Mouse (Mus musculus) hindbrain, embryonic 10.5 days (tissue): Measurements from ENCODE around the gene 6430571L13Rik. TPM values are rescaled to one million over a fixed set of nuclear protein-coding genes. Genes with fewer than 3 reads are reported as not detected.

Experiments used
- DNase-seq: peaks from one replicate; pipeline ENCODE4 v3.0.0-alpha.2; 2017; ENCODE audit warnings: low spot score
- H3K27ac ChIP-seq: fragments of 300-500 bp; sonication (generic); 2 replicates; pipeline ENCODE4 v1.5.1; 2016; ENCODE audit warnings: mild to moderate bottlenecking, moderate library complexity
- H3K27me3 ChIP-seq: fragments of 300-500 bp; sonication (generic); 2 replicates; pipeline ENCODE4 v1.6.1; 2016; ENCODE audit warnings: mild to moderate bottlenecking; ENCODE audit not compliant: poor library complexity, insufficient read depth, severe bottlenecking
- H3K36me3 ChIP-seq: fragments of 300-500 bp; sonication (generic); 2 replicates; pipeline ENCODE4 v1.6.1; 2016; ENCODE audit warnings: mild to moderate bottlenecking, moderate library complexity
- H3K4me1 ChIP-seq: fragments of 300-500 bp; sonication (generic); replicated peaks from 2 replicates; pipeline ENCODE4 v1.6.1; 2016; ENCODE audit warnings: mild to moderate bottlenecking
- H3K4me3 ChIP-seq: fragments of 300-500 bp; sonication (generic); 2 replicates; pipeline ENCODE4 v1.5.1; 2016; ENCODE audit warnings: mild to moderate bottlenecking, moderate library complexity
- H3K9me3 ChIP-seq: fragments of 300-500 bp; sonication (generic); 2 replicates; pipeline ENCODE4 v1.6.1; 2016; ENCODE audit warnings: mild to moderate bottlenecking, moderate library complexity
- WGBS: fragments of 180-500 bp; shearing (Covaris S2); methylation state at CpG from one replicate; pipeline ENCODE4 v1.1.7; 2016; 5-methylcytosine and 5-hydroxymethylcytosine counted together
- polyA plus RNA-seq: library from polyadenylated mRNA; unstranded; fragments of >200 nt; fragmentation: Nextera tagmentation; extraction: Ambion mirVana; gene quantifications from 2 replicates; pipeline ENCODE4 v1.2.1, GENCODE M21; 2016

6430571L13Rik gene
- polyA plus RNA-seq, 1 experiment from 2014 or later = 2.6 TPM

DNA sequence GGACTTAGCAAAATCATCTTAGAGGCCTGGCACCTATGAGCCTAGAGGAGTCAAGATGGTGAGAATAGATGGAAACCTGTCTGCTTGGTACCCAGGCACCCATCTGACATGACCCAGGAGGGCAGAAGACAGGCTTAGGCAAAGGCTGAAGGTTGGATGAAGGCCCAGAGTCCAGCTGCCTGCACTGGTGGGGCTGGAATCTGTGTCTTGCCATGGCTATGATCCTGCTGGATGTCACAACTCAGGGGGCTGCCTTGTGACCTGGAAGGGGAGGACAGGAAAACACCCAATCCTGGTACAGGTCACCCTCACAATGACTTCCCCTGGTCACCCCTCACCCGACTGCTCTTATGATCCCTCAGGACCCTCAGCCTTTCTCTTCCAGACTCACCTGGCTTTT is 14.4 kb downstream of the 6430571L13Rik start:
- WGBS = 86% methylated on average over 1 of the region's 1 CpGs
- peaks cover 26% of the 10 kb centered on the region for H3K27me3 ChIP-seq
- H3K4me3 ChIP-seq = no peak overlapping the region

GRCm38 (mm10) chr9:107355870-107356765 is 15.7 kb downstream of the 6430571L13Rik start:
- WGBS = 52% methylated on average over 7 of the region's 7 CpGs
- no peak overlapping the region for H3K27ac ChIP-seq
- H3K4me1 ChIP-seq = peaks cover 16% of the 10 kb centered on the region
- no peak overlapping the region for H3K4me3 ChIP-seq
- H3K9me3 ChIP-seq = no peaks in the 10 kb centered on the region
- no peaks in the 10 kb centered on the region for H3K36me3 ChIP-seq
- peaks cover 26% of the 10 kb centered on the region for H3K27me3 ChIP-seq
- DNase-seq = peak; percentile 58

More for the DNA sequence above, 14.4 kb downstream of the 6430571L13Rik start:
- Histone ChIP-seq H3K27ac (no peak overlapping the region), H3K9me3 (no peaks in the 10 kb centered on the region), H3K4me1 (peaks cover 15% of the 10 kb centered on the region), H3K36me3 (no peaks in the 10 kb centered on the region)
- no peak for DNase-seq

DNA sequence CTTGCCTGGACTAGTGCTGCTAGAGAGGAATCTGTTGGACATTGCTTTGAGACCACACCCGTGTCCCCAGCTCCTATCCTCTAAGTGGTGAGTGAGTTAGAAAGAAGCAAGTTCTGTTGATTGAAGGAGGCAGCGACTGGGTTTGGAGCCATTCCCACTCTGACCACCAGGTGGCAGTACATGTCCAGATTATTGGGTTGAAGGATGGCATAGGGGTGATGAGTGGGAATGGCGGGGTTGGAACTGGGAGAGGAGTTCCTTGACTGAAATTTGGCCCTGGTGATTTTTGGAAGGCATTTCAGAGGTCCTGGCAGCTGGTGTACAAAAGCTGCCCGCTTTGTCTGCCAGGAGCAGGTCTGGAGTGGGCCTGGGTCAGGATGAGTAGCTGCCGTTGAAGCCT is 17.2 kb downstream of the 6430571L13Rik start:
- H3K27ac ChIP-seq = no peak overlapping the region
- H3K4me3 ChIP-seq = no peak overlapping the region
- DNase-seq = peak; percentile 88
- H3K9me3 ChIP-seq = no peaks in the 10 kb centered on the region
- 18% methylated on average over 5 of the region's 5 CpGs for WGBS
- H3K36me3 ChIP-seq = no peaks in the 10 kb centered on the region
- peaks cover 16% of the 10 kb centered on the region for H3K4me1 ChIP-seq
- H3K27me3 ChIP-seq = peaks cover 26% of the 10 kb centered on the region

DNA sequence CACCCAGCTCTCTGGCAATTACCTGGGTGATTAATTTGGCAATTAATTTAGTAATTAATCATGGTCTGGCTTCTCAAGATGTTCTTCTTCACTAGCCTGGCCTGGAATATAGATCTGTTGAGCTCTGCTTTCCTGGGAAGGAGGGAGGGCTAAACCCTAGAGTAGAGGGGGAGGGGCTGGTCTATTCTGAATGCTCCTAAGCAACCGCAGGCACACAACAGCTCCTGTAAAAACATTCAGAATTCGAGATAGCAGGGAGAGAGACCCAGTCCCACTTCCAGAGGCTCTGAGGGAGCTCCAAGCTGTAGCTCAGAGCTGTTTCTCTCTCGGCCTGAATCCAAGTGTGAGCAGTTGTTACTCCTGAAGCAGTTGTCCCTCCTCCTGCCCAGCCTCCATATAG is 20.6 kb downstream of the 6430571L13Rik start:
- H3K4me1 ChIP-seq = peaks cover 16% of the 10 kb centered on the region
- no peak overlapping the region for H3K4me3 ChIP-seq
- H3K9me3 ChIP-seq = no peaks in the 10 kb centered on the region
- H3K36me3 ChIP-seq = no peaks in the 10 kb centered on the region
- 17% methylated on average over 3 of the region's 3 CpGs for WGBS
- DNase-seq = no peak
- peaks cover 27% of the 10 kb centered on the region for H3K27me3 ChIP-seq
- H3K27ac ChIP-seq = no peak overlapping the region; the same call in 1 of the 2 replicates

DNA sequence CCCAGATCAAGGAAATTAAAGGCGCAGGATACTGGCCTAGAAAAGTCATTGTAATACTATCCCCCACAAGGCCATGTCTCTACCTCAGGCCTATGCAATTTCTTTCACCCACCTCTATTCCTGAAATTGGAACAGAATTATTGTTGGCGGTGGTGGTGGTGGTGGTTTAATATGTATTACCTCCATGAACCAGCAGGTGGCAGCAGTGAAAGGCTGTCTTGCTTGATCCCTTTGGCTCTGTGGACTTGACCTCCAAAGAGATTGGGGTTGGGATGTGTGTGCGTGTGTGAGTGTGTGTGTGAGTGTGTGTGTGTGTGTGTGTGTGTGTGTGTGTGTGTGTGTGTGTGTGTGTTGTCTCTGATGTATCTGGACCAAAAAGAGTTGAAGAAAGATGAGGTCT is 26.2 kb downstream of the 6430571L13Rik start:
- WGBS = 9% methylated on average over 3 of the region's 3 CpGs
- Histone ChIP-seq H3K27ac (no peak overlapping the region), H3K4me1 (peaks cover 17% of the 10 kb centered on the region), H3K9me3 (no peaks in the 10 kb centered on the region), H3K27me3 (peaks cover 57% of the 10 kb centered on the region), H3K4me3 (no peak overlapping the region), H3K36me3 (no peaks in the 10 kb centered on the region)
- peak; percentile 64 for DNase-seq

DNA sequence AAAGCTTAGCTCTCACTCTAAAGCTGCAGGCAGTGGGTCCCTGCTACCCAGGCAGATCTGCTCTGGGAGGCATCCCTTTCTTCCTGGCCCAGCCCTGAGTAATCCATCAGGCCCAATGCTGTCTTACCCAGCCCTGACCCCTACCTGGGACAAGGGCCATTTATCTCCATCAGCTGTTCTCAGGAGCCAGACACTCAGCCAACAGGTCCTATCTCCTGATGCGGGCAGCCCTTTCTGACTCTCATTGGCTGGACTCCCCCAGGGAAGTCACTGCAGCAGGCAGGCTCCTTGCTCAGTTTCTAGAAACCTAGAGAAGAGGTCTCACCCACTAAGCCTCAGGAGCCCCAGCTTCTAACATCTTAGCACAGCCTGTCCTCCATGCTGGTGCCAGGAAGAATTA is 27.9 kb downstream of the 6430571L13Rik start:
- Histone ChIP-seq H3K36me3 (no peaks in the 10 kb centered on the region), H3K4me3 (no peak overlapping the region), H3K27ac (no peak overlapping the region), H3K27me3 (peaks cover 69% of the 10 kb centered on the region), H3K9me3 (no peaks in the 10 kb centered on the region), H3K4me1 (peaks cover 21% of the 10 kb centered on the region)
- DNase-seq = no peak
- WGBS = 88% methylated on average over 1 of the region's 1 CpGs

DNA sequence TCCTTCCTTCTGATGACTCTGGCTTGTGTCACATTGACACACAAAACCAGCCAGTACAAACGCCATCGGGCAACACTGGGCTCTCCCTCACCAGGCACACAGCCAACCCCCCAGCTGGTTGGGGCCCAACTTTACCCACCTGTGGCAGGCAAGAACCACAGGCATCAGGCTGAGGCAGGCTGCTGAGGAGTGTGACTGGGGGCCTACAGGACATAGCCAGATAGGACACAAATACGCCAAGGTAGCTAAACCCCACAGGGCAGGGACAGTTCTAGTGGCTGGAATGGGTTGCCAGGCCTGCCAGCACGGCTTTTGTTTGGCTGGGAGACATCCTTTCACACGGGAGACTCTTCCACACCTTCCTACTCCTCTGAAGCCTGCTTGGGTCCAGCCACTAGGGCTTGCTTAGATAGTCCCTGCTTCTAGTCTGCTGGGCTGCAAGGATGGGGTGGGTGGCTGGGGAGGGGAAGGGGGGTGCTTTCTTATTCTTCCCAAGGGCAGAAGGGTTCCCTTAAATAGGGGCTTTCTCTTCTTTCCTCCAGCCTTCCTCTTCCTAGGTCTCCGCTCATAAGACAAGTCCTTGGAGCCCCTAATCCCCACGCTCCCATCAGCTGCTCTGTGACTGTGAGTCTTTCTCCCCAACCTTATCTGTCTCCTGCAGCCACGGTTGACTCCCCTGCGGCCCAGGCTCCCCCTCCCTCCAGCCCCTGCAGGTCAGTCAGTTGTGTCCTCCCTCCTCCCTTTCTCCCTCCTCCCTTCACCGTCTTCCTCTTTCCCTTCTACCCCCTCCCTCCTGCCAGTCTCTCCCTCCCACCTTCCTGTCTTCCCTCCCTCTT is 29.1 kb downstream of the 6430571L13Rik start:
- no peak overlapping the region for H3K4me3 ChIP-seq
- WGBS = 44% methylated on average over 10 of the region's 10 CpGs
- H3K9me3 ChIP-seq = no peaks in the 10 kb centered on the region
- H3K27ac ChIP-seq = peak overlapping the region; percentile 62; the same call in 1 of the 2 replicates
- H3K36me3 ChIP-seq = no peaks in the 10 kb centered on the region
- peaks cover 22% of the 10 kb centered on the region for H3K4me1 ChIP-seq
- peaks cover 80% of the 10 kb centered on the region for H3K27me3 ChIP-seq
- DNase-seq = no peak

DNA sequence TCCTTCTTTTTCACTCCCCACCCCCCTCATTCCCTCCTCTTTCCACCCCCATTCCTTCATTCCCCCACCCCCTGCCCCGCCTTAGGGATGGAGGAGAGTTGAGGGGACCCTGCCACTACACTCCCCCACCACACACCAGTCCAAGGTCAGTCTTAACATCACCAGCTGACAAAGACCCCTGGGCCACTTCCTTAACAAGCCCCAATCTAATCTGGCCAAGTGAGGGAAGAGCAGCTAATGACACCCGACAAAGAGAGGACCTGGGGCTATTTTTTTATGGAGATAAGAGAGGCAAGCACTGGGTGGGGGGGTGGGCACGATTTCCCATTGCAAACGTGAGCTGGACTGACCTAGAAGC is 29.7 kb downstream of the 6430571L13Rik start:
- Histone ChIP-seq H3K27ac (0 out of 2 replicates have a peak overlapping the region, but pooled peaks have one; percentile 62), H3K36me3 (no peaks in the 10 kb centered on the region), H3K4me1 (peaks cover 28% of the 10 kb centered on the region), H3K4me3 (no peak overlapping the region), H3K9me3 (no peaks in the 10 kb centered on the region), H3K27me3 (peaks cover 82% of the 10 kb centered on the region)
- 16% methylated on average over 4 of the region's 4 CpGs for whole genome bisulfite sequencing
- DNase-seq = no peak

DNA sequence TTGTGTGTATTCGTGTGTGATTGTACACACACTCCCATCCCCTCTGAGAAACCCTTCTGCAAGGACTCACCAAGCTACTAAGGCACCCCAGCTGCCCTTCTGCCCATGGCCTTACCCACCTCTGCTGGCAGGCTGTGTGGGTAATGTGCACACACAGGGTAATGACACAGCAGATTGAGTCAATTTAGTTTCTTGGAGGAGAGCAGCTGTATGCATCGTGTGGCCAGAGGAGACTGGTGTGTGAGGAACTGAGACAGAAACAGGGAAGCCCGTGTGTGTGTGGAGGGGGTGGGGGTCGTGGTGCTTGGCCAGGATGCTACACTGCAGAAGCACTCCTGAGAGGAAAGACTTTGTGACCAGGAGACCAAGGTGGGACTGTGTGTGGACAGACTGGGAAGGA is 32.0 kb downstream of the 6430571L13Rik start:
- H3K27me3 ChIP-seq = peaks cover 89% of the 10 kb centered on the region
- no peak overlapping the region for H3K27ac ChIP-seq
- WGBS = 74% methylated on average over 4 of the region's 4 CpGs

GRCm38 (mm10) chr9:107374623-107375022 is 34.2 kb downstream of the 6430571L13Rik start:
- Histone ChIP-seq H3K4me3 (no peak overlapping the region), H3K36me3 (no peaks in the 10 kb centered on the region), H3K27me3 (peaks cover 89% of the 10 kb centered on the region), H3K9me3 (no peaks in the 10 kb centered on the region), H3K4me1 (peaks cover 48% of the 10 kb centered on the region), H3K27ac (no peak overlapping the region)
- no peak for DNase-seq
- WGBS = 6% methylated on average over 8 of the region's 8 CpGs

More for the DNA sequence above, 32.0 kb downstream of the 6430571L13Rik start:
- Histone ChIP-seq H3K9me3 (no peaks in the 10 kb centered on the region), H3K36me3 (no peaks in the 10 kb centered on the region), H3K4me1 (peaks cover 38% of the 10 kb centered on the region), H3K4me3 (no peak overlapping the region)
- DNase-seq = no peak

- 11% methylated on average over 5 of the region's 5 CpGs for WGBS
- H3K27me3 ChIP-seq = peaks cover 92% of the 10 kb centered on the region
- peaks cover 40% of the 10 kb centered on the region for H3K4me1 ChIP-seq
- peak; percentile 35 for DNase-seq
- H3K9me3 ChIP-seq = no peaks in the 10 kb centered on the region
- no peaks in the 10 kb centered on the region for H3K36me3 ChIP-seq
- H3K4me3 ChIP-seq = 0 out of 2 replicates have a peak overlapping the region, but pooled peaks have one; percentile 1
- H3K27ac ChIP-seq = no peak overlapping the region
Measured at GRCm38 (mm10) chr9:107375451-107375850, 35.0 kb downstream of the 6430571L13Rik start.

- no peaks in the 10 kb centered on the region for H3K36me3 ChIP-seq
- DNase-seq = peak; percentile 63
- WGBS = under 1% methylated on average over 35 of the region's 35 CpGs
- peaks cover 34% of the 10 kb centered on the region for H3K4me1 ChIP-seq
- peak overlapping the region; percentile 56 for H3K4me3 ChIP-seq
- peak overlapping the region; percentile 69 for H3K27ac ChIP-seq
- peaks cover 97% of the 10 kb centered on the region for H3K27me3 ChIP-seq
- H3K9me3 ChIP-seq = no peaks in the 10 kb centered on the region
Measured at GRCm38 (mm10) chr9:107377961-107378512, 37.6 kb downstream of the 6430571L13Rik start.
